Mouse (Mus musculus): ENCODE measurements around the gene Orai2.

- TF ChIP-seq EP300 (IDR thresholded peaks at IDR 0.05; ENCODE audit: low read depth) (no peak), CTCF (IDR thresholded peaks at IDR 0.05; ENCODE audit: low read depth) (no peak)
Observed at GRCm38 (mm10) chr5:136146936-136147335, 23.6 kb downstream of the Orai2 start.
